20 mouse cellular contexts compared by ENCODE assay signal in the genomic region with DNA sequence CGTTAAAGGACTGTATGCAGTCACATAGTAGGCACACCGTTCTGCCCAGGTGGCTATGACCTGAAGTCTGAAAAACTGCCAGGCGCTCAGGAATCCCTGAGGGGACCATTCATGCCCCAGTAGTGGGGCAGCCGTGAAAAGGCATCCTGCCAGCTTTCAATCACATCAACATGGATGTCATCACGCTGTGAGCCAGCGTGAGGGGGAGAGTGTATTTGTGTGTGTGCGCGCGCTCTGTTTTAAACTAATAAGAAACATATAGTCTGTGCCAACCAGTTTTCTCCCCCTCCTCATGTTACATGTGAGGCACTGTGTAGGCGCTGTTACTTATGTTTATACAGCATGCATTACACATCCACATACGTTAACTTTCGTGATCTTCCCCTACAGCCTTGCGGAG. TPM values are rescaled to one million over a fixed set of nuclear protein-coding genes. Genes with fewer than 3 reads are reported as not detected.
DNase-seq lines count a peak whose midpoint lies in the region; ATAC-seq lines count a peak whose summit lies in the region.
"Had no signal": no experiment of that assay in that cellular context is flagged by ENCODE, and none has a peak within 500 bp of the region (broad histone marks: within the 10 kb centered on the region; RNA-seq: fewer than 3 reads in every experiment).

No protein-coding gene starts in this region.

- no peak overlapping the region for H3K4me2 ChIP-seq in forebrain, embryonic 12.5 days
- H3K4me2 ChIP-seq in midbrain, embryonic 15.5 days, result no peak overlapping the region
- H3K4me2 ChIP-seq in midbrain, embryonic 13.5 days (replicated peaks), result no peak overlapping the region
- no peak overlapping the region for H3K4me2 ChIP-seq in forebrain, embryonic 14.5 days (ENCODE audit: low read length)
- H3K4me2 ChIP-seq: limb, embryonic 15.5 days; lung, embryonic 14.5 days had no signal

- peaks cover 2% of the 10 kb centered on the region; the same call in 1 of the 2 replicates for H3K9me3 ChIP-seq in forebrain, embryonic 10.5 days
- H3K9me3 ChIP-seq in forebrain, embryonic 12.5 days, result no peaks in the 10 kb centered on the region
- H3K9me3 ChIP-seq in midbrain, embryonic 15.5 days, result no peaks in the 10 kb centered on the region
- H3K9me3 ChIP-seq in midbrain, embryonic 13.5 days, result no peaks in the 10 kb centered on the region
- H3K9me3 ChIP-seq in forebrain, embryonic 14.5 days (replicated peaks; ENCODE audit: control insufficient read depth, low read length), result no peaks in the 10 kb centered on the region
- H3K9me3 ChIP-seq: limb, embryonic 15.5 days had no signal

- intact Hi-C loops in left cerebral cortex, postnatal 10 days (cut with DNase I), result no loop called here

- H3K4me3 ChIP-seq in forebrain, embryonic 10.5 days, result no peak overlapping the region
- H3K4me3 ChIP-seq in forebrain, embryonic 12.5 days (replicated peaks), result no peak overlapping the region
- no peak overlapping the region for H3K4me3 ChIP-seq in midbrain, embryonic 15.5 days
- H3K4me3 ChIP-seq in midbrain, embryonic 13.5 days (replicated peaks), result no peak overlapping the region
- no peak overlapping the region for H3K4me3 ChIP-seq in forebrain, embryonic 14.5 days (ENCODE audit: low read depth, low read length)
- H3K4me3 ChIP-seq: limb, embryonic 15.5 days had no signal

- H3K9ac ChIP-seq in forebrain, embryonic 12.5 days, result no peak overlapping the region
- H3K9ac ChIP-seq in midbrain, embryonic 15.5 days, result no peak overlapping the region
- no peak overlapping the region for H3K9ac ChIP-seq in midbrain, embryonic 13.5 days (replicated peaks)
- H3K9ac ChIP-seq in forebrain, embryonic 14.5 days (ENCODE audit: low read length), result no peak overlapping the region
- H3K9ac ChIP-seq: limb, embryonic 15.5 days; liver, embryonic 14.5 days; lung, embryonic 14.5 days had no signal

- no peaks in the 10 kb centered on the region for H3K27me3 ChIP-seq in forebrain, embryonic 10.5 days (ENCODE audit: poor library complexity, severe bottlenecking)
- H3K27me3 ChIP-seq in forebrain, embryonic 12.5 days, result no peaks in the 10 kb centered on the region
- H3K27me3 ChIP-seq in midbrain, embryonic 15.5 days (replicated peaks), result no peaks in the 10 kb centered on the region
- H3K27me3 ChIP-seq in midbrain, embryonic 13.5 days, result no peaks in the 10 kb centered on the region
- H3K27me3 ChIP-seq in forebrain, embryonic 14.5 days (replicated peaks; ENCODE audit: control insufficient read depth, insufficient read depth, low read length), result no peaks in the 10 kb centered on the region

- WGBS in forebrain, embryonic 10.5 days, result 91% methylated on average over 13 of the region's 13 CpGs
- WGBS in forebrain, embryonic 12.5 days, result 77% methylated on average over 13 of the region's 13 CpGs
- WGBS in midbrain, embryonic 15.5 days, result 70% methylated on average over 13 of the region's 13 CpGs
- 83% methylated on average over 13 of the region's 13 CpGs for WGBS in midbrain, embryonic 13.5 days
- WGBS in forebrain, embryonic 14.5 days, result 53% methylated on average over 13 of the region's 13 CpGs

- peaks cover 67% of the 10 kb centered on the region for H3K4me1 ChIP-seq in forebrain, embryonic 10.5 days
- peaks cover 42% of the 10 kb centered on the region for H3K4me1 ChIP-seq in forebrain, embryonic 12.5 days
- peaks cover 31% of the 10 kb centered on the region for H3K4me1 ChIP-seq in midbrain, embryonic 15.5 days
- H3K4me1 ChIP-seq in midbrain, embryonic 13.5 days (replicated peaks), result peaks cover 41% of the 10 kb centered on the region
- peaks cover 12% of the 10 kb centered on the region; the same call in 1 of the 2 replicates for H3K4me1 ChIP-seq in forebrain, embryonic 14.5 days (ENCODE audit: control insufficient read depth, insufficient read depth, low read length)

- peaks cover 36% of the 10 kb centered on the region for H3K36me3 ChIP-seq in forebrain, embryonic 10.5 days (replicated peaks)
- H3K36me3 ChIP-seq in forebrain, embryonic 12.5 days (replicated peaks), result no peaks in the 10 kb centered on the region
- no peaks in the 10 kb centered on the region for H3K36me3 ChIP-seq in midbrain, embryonic 15.5 days (replicated peaks)
- no peaks in the 10 kb centered on the region for H3K36me3 ChIP-seq in midbrain, embryonic 13.5 days
- no peaks in the 10 kb centered on the region for H3K36me3 ChIP-seq in forebrain, embryonic 14.5 days (ENCODE audit: control insufficient read depth, insufficient read depth, low read length)
- H3K36me3 ChIP-seq: limb, embryonic 15.5 days had no signal

- no peak for DNase-seq in forebrain, embryonic 10.5 days (ENCODE audit: extremely low spot score, low spot score)
- DNase-seq in forebrain, embryonic 14.5 days (ENCODE audit: low spot score), result peak; percentile 63
- no peak for DNase-seq in left cerebral cortex, postnatal 10 days (ENCODE audit: extremely low spot score in 1 of 2, low spot score in 2 of 2)
- no peak for DNase-seq in frontal cortex, postnatal 10 days (ENCODE audit: low spot score in 2 of 2)
- DNase-seq: adrenal gland, adult 8-10 months; cerebellum, adult 2 months; cerebellum, postnatal 25 days; heart, postnatal 4 days; kidney, postnatal 4 days; left cerebral cortex, postnatal 4 days; lung, embryonic 14.5 days; retina, postnatal 1 day had no signal

- peak overlapping the region; percentile 27; the same call in 1 of the 2 replicates for H3K27ac ChIP-seq in forebrain, embryonic 10.5 days
- H3K27ac ChIP-seq in forebrain, embryonic 12.5 days, result no peak overlapping the region
- no peak overlapping the region for H3K27ac ChIP-seq in midbrain, embryonic 15.5 days
- H3K27ac ChIP-seq in midbrain, embryonic 13.5 days, result no peak overlapping the region
- H3K27ac ChIP-seq in forebrain, embryonic 14.5 days (ENCODE audit: low read depth, low read length), result no peak overlapping the region
- H3K27ac ChIP-seq: limb, embryonic 15.5 days; liver, embryonic 14.5 days had no signal

- no peak for ATAC-seq in forebrain, embryonic 12.5 days (ENCODE audit: low FRiP score)
- ATAC-seq in midbrain, embryonic 15.5 days (replicated peaks), result 0 out of 2 replicates have a peak, but pooled peaks have one; percentile 18
- no peak for ATAC-seq in midbrain, embryonic 13.5 days
- ATAC-seq in forebrain, embryonic 14.5 days, result peak; percentile 45; the same call in 1 of the 2 replicates
- ATAC-seq: activated CD4-positive, CD25-positive, alpha-beta regulatory T cell, adult 4 months; intestine, postnatal 0 days had no signal

RNA-seq across cellular contexts. Expression of a gene that starts 10.9 kb away (rescaled TPM):
- polyA plus RNA-seq in forebrain, embryonic 10.5 days (2016; fragmentation: Nextera tagmentation; extraction: Ambion mirVana), result 35.3 and 36.8 TPM in 2 replicates
- 27.1 and 29.5 TPM in 2 replicates for polyA plus RNA-seq in forebrain, embryonic 12.5 days (2016; fragmentation: Nextera tagmentation; extraction: Ambion mirVana)
- 31.6 and 35.0 TPM in 2 replicates for polyA plus RNA-seq in midbrain, embryonic 15.5 days (2015; fragmentation: Nextera tagmentation; extraction: Ambion mirVana)
- polyA plus RNA-seq in midbrain, embryonic 13.5 days (2015; fragmentation: Nextera tagmentation; extraction: Ambion mirVana), result 30.1 and 33.1 TPM in 2 replicates
- polyA plus RNA-seq in forebrain, embryonic 14.5 days (2014; fragmentation: Nextera tagmentation; extraction: Ambion mirVana), result 12.1 and 12.7 TPM in 2 replicates
- total RNA-seq in left cerebral cortex, postnatal 10 days (2021), result 10 to 100 TPM; 72.9 to 75.7 TPM
- total RNA-seq: monocyte, adult 5-6 weeks had no signal
- polyA plus RNA-seq: activated CD4-positive, CD25-positive, alpha-beta regulatory T cell, adult 4 months had no signal

Comparison
In these comparisons a context has a peak if more than half of its experiments do, and no peak if none do; other contexts are left out.
1. ATAC-seq: peak in midbrain, embryonic 15.5 days (single experiment) and forebrain, embryonic 14.5 days (single experiment); none in forebrain, embryonic 12.5 days (single experiment) and midbrain, embryonic 13.5 days (single experiment).